Mouse (Mus musculus): ENCODE measurements around the gene Sbf2.

- TF ChIP-seq POLR2A (IDR thresholded peaks at IDR 0.05; ENCODE audit: borderline replicate concordance, low read depth, low read length) (no peak), CTCF (IDR thresholded peaks at IDR 0.05; ENCODE audit: low read depth, low read length) (no peak)
Observed at GRCm38 (mm10) chr7:110267014-110267413, 347.7 kb downstream of the Sbf2 start.
